Mouse (Mus musculus): Measurements from ENCODE around the gene Vwa1. TPM values are rescaled to one million over a fixed set of nuclear protein-coding genes. Genes with fewer than 3 reads are reported as not detected.
A peak's percentile ranks its signal among the peaks of the same experiment; 100 is the strongest.

Gene Vwa1
- total and polyA plus RNA-seq, 3 experiments: 0.33 to 0.42 TPM; not detected in 1

- no peaks in the 10 kb centered on the region for H3K9me3 ChIP-seq (replicated peaks; ENCODE audit: insufficient read depth, low read length)
- TF ChIP-seq MXI1 (IDR thresholded peaks at IDR 0.05; ENCODE audit: low read depth, low read length) (peak; percentile 89), KAT2A (conservative IDR thresholded peaks at IDR 0.05; ENCODE audit: low read depth, low read length) (no peak; the same call in 1 of the 2 replicates), USF1 (IDR thresholded peaks at IDR 0.05; ENCODE audit: low read depth, low read length) (no peak), ZKSCAN1 (IDR thresholded peaks at IDR 0.05; ENCODE audit: low read depth, low read length) (no peak), TBP (IDR thresholded peaks at IDR 0.05; ENCODE audit: low read depth, low read length) (peak; percentile 75), ZNF384 (IDR thresholded peaks at IDR 0.05; ENCODE audit: low read depth, low read length) (no peak), BHLHE40 (IDR thresholded peaks at IDR 0.05; ENCODE audit: borderline replicate concordance, low read depth, low read length) (no peak), ZMIZ1 (IDR thresholded peaks at IDR 0.05; ENCODE audit: low read depth, low read length) (peak; percentile 89), NRF1 (IDR thresholded peaks at IDR 0.05; ENCODE audit: insufficient read depth, low read depth, low read length, poor library complexity, severe bottlenecking) (peak; percentile 50; the same call in 1 of the 2 replicates), GATA1 (IDR thresholded peaks at IDR 0.05; ENCODE audit: low read depth, low read length) (no peak), MAX (IDR thresholded peaks at IDR 0.05; ENCODE audit: low read length) (peak; percentile 84), HCFC1 (IDR thresholded peaks at IDR 0.05; ENCODE audit: low read depth, low read length) (peak; percentile 87), SIN3A (IDR thresholded peaks at IDR 0.05; ENCODE audit: low read length) (peak; percentile 86), NELFE (IDR thresholded peaks at IDR 0.05; ENCODE audit: low read depth, low read length) (peak; percentile 76), UBTF (IDR thresholded peaks at IDR 0.05; ENCODE audit: borderline replicate concordance, insufficient read depth, low read depth, low read length) (no peak), MAZ (IDR thresholded peaks at IDR 0.05; ENCODE audit: low read depth, low read length) (peak; percentile 57; the same call in 1 of the 2 replicates), USF2 (IDR thresholded peaks at IDR 0.05; ENCODE audit: borderline replicate concordance in 1 of 2, insufficient read depth in 1 of 2, low read depth in 1 of 2, low read length in 2 of 2) (no peak), CHD1 (IDR thresholded peaks at IDR 0.05; ENCODE audit: low read depth, low read length) (no peak; the same call in 1 of the 2 replicates), MEF2A (IDR thresholded peaks at IDR 0.05; ENCODE audit: extremely low read depth, insufficient replicate concordance, low read depth, low read length, poor library complexity, severe bottlenecking) (no peak), ETS1 (IDR thresholded peaks at IDR 0.05; ENCODE audit: low read depth, low read length) (no peak), MYC (IDR thresholded peaks at IDR 0.05; ENCODE audit: low read depth, low read length) (peak; percentile 92), MYB (IDR thresholded peaks at IDR 0.05; ENCODE audit: low read depth, low read length) (no peak), POLR2AphosphoS5 (IDR thresholded peaks at IDR 0.05; ENCODE audit: borderline replicate concordance, low read depth, low read length) (no peak), ELF1 (IDR thresholded peaks at IDR 0.05; ENCODE audit: low read depth, low read length) (peak; percentile 89), POLR2AphosphoS2 (IDR thresholded peaks at IDR 0.05; ENCODE audit: low read length) (peak; percentile 96), TCF12 (IDR thresholded peaks at IDR 0.05; ENCODE audit: low read depth, low read length) (peak; percentile 63), TAL1 (IDR thresholded peaks at IDR 0.05; ENCODE audit: low read length) (no peak), CHD2 (IDR thresholded peaks at IDR 0.05; ENCODE audit: low read length) (no peak; the same call in none of the 2 replicates), RCOR1 (IDR thresholded peaks at IDR 0.05; ENCODE audit: low read depth, low read length) (no peak), CTCF (IDR thresholded peaks at IDR 0.05 in 2 of 3, conservative IDR thresholded peaks at IDR 0.05 in 1 of 3; ENCODE audit: control insufficient read depth in 1 of 3, insufficient read depth in 1 of 3, low read depth in 2 of 3, low read length in 3 of 3, poor library complexity in 1 of 3, severe bottlenecking in 1 of 3) (no peak), SMC3 (IDR thresholded peaks at IDR 0.05; ENCODE audit: low read depth, low read length) (no peak), POLR2A (IDR thresholded peaks at IDR 0.05; ENCODE audit: control insufficient read depth in 1 of 2, insufficient read depth in 1 of 2, low read depth in 1 of 2, low read length in 2 of 2, poor library complexity in 1 of 2) (peak; percentile 64 to 89; a peak in 3 of 4 replicates)
- H3K4me3 ChIP-seq (ENCODE audit: control insufficient read depth in 1 of 2, insufficient read depth in 1 of 2, low read depth in 2 of 2, low read length in 2 of 2): peak within 1 kb of the TSS; percentile 76 to 92
- peaks cover 37% of the 10 kb centered on the region for H3K79me2 ChIP-seq (ENCODE audit: control insufficient read depth, insufficient read depth, low read length, poor library complexity)
- H3K36me3 ChIP-seq (ENCODE audit: control insufficient read depth in 1 of 2, insufficient read depth in 2 of 2, low read length in 2 of 2): peaks cover 26 to 29% of the 10 kb centered on the region in 2 experiments
- DNase-seq (ENCODE audit: low read depth, low spot score): peak; percentile 98
- peak within 1 kb of the TSS; percentile 97 for H3K9ac ChIP-seq (ENCODE audit: control insufficient read depth, low read depth, low read length, poor library complexity, severe bottlenecking)
- H3K27ac ChIP-seq (ENCODE audit: control insufficient read depth, low read depth, low read length): peak within 1 kb of the TSS; percentile 95
- H3K27me3 ChIP-seq (ENCODE audit: control insufficient read depth in 1 of 2, insufficient read depth in 2 of 2, low read length in 2 of 2): no peaks in the 10 kb centered on the region
- peaks cover 6 to 20% of the 10 kb centered on the region in 2 experiments for H3K4me1 ChIP-seq (ENCODE audit: control insufficient read depth in 1 of 2, insufficient read depth in 2 of 2, low read length in 2 of 2)
Observed at GRCm38 (mm10) chr4:155811929-155812664, 37.6 kb upstream of the Vwa1 start, which contains the start of gene Ccnl2. Gene Ccnl2 (plus strand): TSS chr4:155812489.

All from MEL (cell line).